Mouse (Mus musculus) G1E-ER4 (cell line): ENCODE results near the gene Car7. TPM values are rescaled to one million over a fixed set of nuclear protein-coding genes. Genes with fewer than 3 reads are reported as not detected.

Source experiments
- GATA1 ChIP-seq: IDR thresholded peaks from one replicate; pipeline ENCODE4 v1.8.0; 2012; ENCODE audit warnings: low read length, inconsistent platforms
- polyA plus RNA-seq: library from polyadenylated mRNA; stranded (reverse); fragments of >175 nt; gene quantifications from 2 replicates; pipeline ENCODE4 v1.2.3, GENCODE M21; 2012

The Car7 gene
- polyA plus RNA-seq: 0.10 and 0.36 TPM in 2 replicates

- no peak for TF ChIP-seq GATA1
These were observed at the start of gene Car7, which contains the start of gene Nae1 for GRCm38 (mm10) chr8:104533971-104534778. Car7 (plus strand) TSS chr8:104534689. Nae1 (minus strand) TSS chr8:104534637.

- no peak for TF ChIP-seq GATA1
These were observed 25.2 kb upstream of the Car7 start, which contains the start of gene Terb1 for GRCm38 (mm10) chr8:104509061-104510006. Terb1 (minus strand) TSS chr8:104509910.

GRCm38 (mm10) chr8:104510134-104510533, 24.4 kb upstream of the Car7 start:
- no peak for TF ChIP-seq GATA1

- no peak for TF ChIP-seq GATA1
These were observed 16.6 kb upstream of the Car7 start for GRCm38 (mm10) chr8:104517872-104518271.

GRCm38 (mm10) chr8:104529671-104530070, 4.8 kb upstream of the Car7 start:
- no peak for TF ChIP-seq GATA1

GRCm38 (mm10) chr8:104533551-104533950, 938 bp upstream of the Car7 start:
- TF ChIP-seq GATA1: no peak

GRCm38 (mm10) chr8:104534779-104535141, 271 bp downstream of the Car7 start:
- no peak for TF ChIP-seq GATA1

- no peak for TF ChIP-seq GATA1
These were observed 889 bp downstream of the Car7 start for GRCm38 (mm10) chr8:104535378-104535777.

GRCm38 (mm10) chr8:104536028-104536427, 1.5 kb downstream of the Car7 start:
- no peak for TF ChIP-seq GATA1

GRCm38 (mm10) chr8:104538896-104539295, 4.4 kb downstream of the Car7 start:
- no peak for TF ChIP-seq GATA1

- TF ChIP-seq GATA1: no peak
These were observed 5.1 kb downstream of the Car7 start for GRCm38 (mm10) chr8:104539566-104539965.

- no peak for TF ChIP-seq GATA1
These were observed 5.7 kb downstream of the Car7 start for GRCm38 (mm10) chr8:104540238-104540637.

- no peak for TF ChIP-seq GATA1
These were observed 6.4 kb downstream of the Car7 start for GRCm38 (mm10) chr8:104540710-104541514.

- TF ChIP-seq GATA1: no peak
These were observed 7.0 kb downstream of the Car7 start for GRCm38 (mm10) chr8:104541515-104541880.

- TF ChIP-seq GATA1: no peak
These were observed 7.7 kb downstream of the Car7 start for GRCm38 (mm10) chr8:104542160-104542559.
